Mouse (Mus musculus) testis, postnatal 14 days (tissue): ENCODE results near the gene Tmem120b.

Experiments used
- DNase-seq: peaks from one replicate; pipeline ENCODE4 v3.0.0; 2021; ENCODE audit warnings: low spot score

The Tmem120b gene

DNA sequence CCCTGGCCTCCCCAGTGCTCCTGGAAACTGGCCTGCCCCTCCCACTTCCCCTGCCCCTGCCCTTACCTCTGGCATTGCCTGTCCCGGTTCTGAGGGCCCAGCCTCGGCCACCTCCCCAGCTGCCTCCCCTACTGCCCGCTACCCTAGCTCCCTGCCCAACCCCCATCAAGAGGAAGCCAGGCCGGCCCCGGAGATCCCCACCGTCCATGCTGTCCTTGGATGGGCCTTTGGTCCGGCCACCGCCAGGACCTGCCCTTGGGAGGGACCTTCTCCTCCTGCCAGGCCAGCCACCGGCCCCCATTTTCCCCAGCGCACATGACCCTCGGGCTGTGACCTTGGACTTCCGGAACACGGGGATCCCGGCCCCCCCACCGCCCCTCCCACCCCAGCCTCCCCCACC, 92.1 kb downstream of the Tmem120b start:
- no peak for DNase-seq

DNA sequence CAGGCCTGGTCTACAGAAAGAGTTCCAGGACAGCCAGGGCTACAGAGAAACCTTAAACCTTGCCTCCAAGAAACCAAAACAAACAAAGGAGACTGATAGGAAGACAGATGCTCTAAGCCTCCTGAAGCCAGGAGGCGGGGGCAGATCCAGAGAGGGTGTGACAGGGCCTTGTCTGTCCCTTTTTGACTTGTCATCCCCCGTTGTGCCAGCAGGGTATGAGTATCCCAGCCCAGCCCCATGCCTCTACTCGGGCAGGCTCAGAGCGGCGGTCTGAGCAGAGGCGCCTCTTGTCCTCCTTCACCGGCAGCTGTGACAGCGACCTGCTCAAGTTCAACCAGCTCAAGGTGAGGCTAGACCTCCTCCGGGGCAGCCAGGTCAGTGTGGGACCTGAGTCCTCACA, 94.7 kb downstream of the Tmem120b start:
- DNase-seq: no peak

DNA sequence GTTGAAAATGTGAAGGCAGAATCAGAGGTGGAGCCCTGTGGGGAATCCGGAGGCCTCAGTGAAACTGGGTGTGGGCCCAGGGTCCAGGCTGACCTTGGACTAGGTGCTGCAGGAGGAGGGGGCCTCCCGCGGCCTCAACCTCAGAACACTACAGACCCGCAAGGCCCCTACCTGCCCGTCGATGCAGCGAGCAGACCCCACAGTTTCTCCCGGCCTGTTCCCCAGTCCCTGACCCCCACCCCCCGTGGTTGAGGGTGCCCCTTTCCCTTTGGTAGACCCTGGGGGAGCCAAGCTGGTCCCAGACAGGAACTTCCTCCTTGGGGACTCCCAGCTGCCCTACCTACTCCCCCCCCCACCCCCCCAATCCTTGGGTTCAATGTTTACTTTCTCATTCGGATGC, 98.2 kb downstream of the Tmem120b start:
- no peak for DNase-seq
